Mouse (Mus musculus) hindbrain, embryonic 14.5 days (tissue): ENCODE results near the gene Tmem170b. TPM values are rescaled to one million over a fixed set of nuclear protein-coding genes. Genes with fewer than 3 reads are reported as not detected.
A peak's percentile ranks its signal among the peaks of the same experiment; 100 is the strongest.

ENCODE experiments used
- ATAC-seq: fragments of 200-750 bp; cut with Nextera tagmentation; 2 replicates; pipeline ENCODE4 v1.8.0; 2017; ENCODE audit warnings: moderate number of reproducible peaks, mild to moderate bottlenecking, moderate TSS enrichment, moderate library complexity; ENCODE audit not compliant: low FRiP score
- DNase-seq: peaks from one replicate; pipeline ENCODE4 v3.0.0-alpha.2; 2015; ENCODE audit warnings: low spot score
- H3K27ac ChIP-seq: fragments of 300-500 bp; sonication (generic); 2 replicates; pipeline ENCODE4 v1.5.1; 2014; ENCODE audit warnings: mild to moderate bottlenecking, moderate library complexity
- H3K27me3 ChIP-seq: fragments of 300-500 bp; sonication (generic); 2 replicates; pipeline ENCODE4 v1.6.1; 2014; ENCODE audit warnings: mild to moderate bottlenecking, low read length, mixed read lengths; ENCODE audit not compliant: control insufficient read depth, insufficient read depth
- H3K36me3 ChIP-seq: fragments of 300-500 bp; sonication (generic); replicated peaks from 2 replicates; pipeline ENCODE4 v1.6.1; 2014; ENCODE audit not compliant: control insufficient read depth, insufficient read depth
- H3K4me1 ChIP-seq: fragments of 300-500 bp; sonication (generic); replicated peaks from 2 replicates; pipeline ENCODE4 v1.6.1; 2014; ENCODE audit warnings: antibody characterized with exemption, low read length, mixed read lengths; ENCODE audit not compliant: control insufficient read depth, insufficient read depth
- H3K4me2 ChIP-seq: fragments of 300-500 bp; sonication (generic); replicated peaks from 2 replicates; pipeline ENCODE4 v1.6.1; 2014; ENCODE audit warnings: mild to moderate bottlenecking, moderate library complexity
- H3K4me3 ChIP-seq: fragments of 300-500 bp; sonication (generic); replicated peaks from 2 replicates; pipeline ENCODE4 v1.5.1; 2014; ENCODE audit warnings: mild to moderate bottlenecking, low read length
- H3K9ac ChIP-seq: fragments of 300-500 bp; sonication (generic); 2 replicates; pipeline ENCODE4 v1.6.1; 2014
- H3K9me3 ChIP-seq: fragments of 300-500 bp; sonication (generic); 2 replicates; pipeline ENCODE4 v1.6.1; 2016; ENCODE audit warnings: low read length; ENCODE audit not compliant: control insufficient read depth
- WGBS: fragments of 180-500 bp; shearing (Covaris S2); extraction: QIAGEN DNeasy Blood & Tissue Kit; methylation state at CpG from one replicate; pipeline ENCODE4 v1.1.7; 2014; 5-methylcytosine and 5-hydroxymethylcytosine counted together
- polyA plus RNA-seq: library from polyadenylated mRNA; unstranded; fragments of >200 nt; fragmentation: Nextera tagmentation; extraction: Ambion mirVana; gene quantifications from 2 replicates; pipeline ENCODE4 v1.2.1, GENCODE M21; 2014

Gene Tmem170b
- polyA plus RNA-seq, 1 experiment from 2014 or later = 62.4 TPM

- 0 out of 2 replicates have a peak, but pooled peaks cover 11% of the 10 kb centered on the region for H3K9me3 ChIP-seq
- DNase-seq = no peak
- H3K36me3 ChIP-seq = no peaks in the 10 kb centered on the region
- H3K4me2 ChIP-seq = no peak overlapping the region
- 93% methylated on average over 4 of the region's 4 CpGs for WGBS
- no peaks in the 10 kb centered on the region for H3K27me3 ChIP-seq
- no peak overlapping the region for H3K9ac ChIP-seq
- no peak overlapping the region for H3K27ac ChIP-seq
- H3K4me1 ChIP-seq = no peaks in the 10 kb centered on the region
- no peak overlapping the region for H3K4me3 ChIP-seq
- no peak for ATAC-seq
Observed at GRCm38 (mm10) chr13:41581058-41581457, 24.6 kb upstream of the Tmem170b start.

GRCm38 (mm10) chr13:41583666-41584357 lies 21.9 kb upstream of the Tmem170b start:
- Histone ChIP-seq H3K9ac (no peak overlapping the region), H3K4me1 (no peaks in the 10 kb centered on the region), H3K36me3 (no peaks in the 10 kb centered on the region), H3K27ac (no peak overlapping the region), H3K9me3 (no peaks in the 10 kb centered on the region), H3K4me2 (no peak overlapping the region), H3K4me3 (no peak overlapping the region), H3K27me3 (no peaks in the 10 kb centered on the region)
- ATAC-seq (no peak), DNase-seq (no peak)
- WGBS = 93% methylated on average over 7 of the region's 7 CpGs

- no peak for ATAC-seq
- Histone ChIP-seq H3K27ac (no peak overlapping the region), H3K4me2 (no peak overlapping the region), H3K9me3 (no peaks in the 10 kb centered on the region), H3K4me1 (no peaks in the 10 kb centered on the region), H3K36me3 (no peaks in the 10 kb centered on the region), H3K9ac (no peak overlapping the region), H3K27me3 (no peaks in the 10 kb centered on the region), H3K4me3 (no peak overlapping the region)
- no peak for DNase-seq
- WGBS = 92% methylated on average over 3 of the region's 3 CpGs
Observed at GRCm38 (mm10) chr13:41584358-41584680, 21.4 kb upstream of the Tmem170b start.

- H3K27me3 ChIP-seq = no peaks in the 10 kb centered on the region
- H3K9me3 ChIP-seq = no peaks in the 10 kb centered on the region
- no peak overlapping the region for H3K4me3 ChIP-seq
- no peaks in the 10 kb centered on the region for H3K36me3 ChIP-seq
- H3K4me2 ChIP-seq = no peak overlapping the region
- no peak overlapping the region for H3K27ac ChIP-seq
- DNase-seq (no peak), ATAC-seq (no peak)
- no peak overlapping the region for H3K9ac ChIP-seq
- H3K4me1 ChIP-seq = no peaks in the 10 kb centered on the region
- WGBS = 87% methylated on average over 4 of the region's 4 CpGs
Observed at GRCm38 (mm10) chr13:41584896-41585295, 20.8 kb upstream of the Tmem170b start.

GRCm38 (mm10) chr13:41596678-41597077 lies 9.0 kb upstream of the Tmem170b start:
- Histone ChIP-seq H3K9ac (no peak overlapping the region), H3K27me3 (no peaks in the 10 kb centered on the region), H3K9me3 (no peaks in the 10 kb centered on the region), H3K4me1 (no peaks in the 10 kb centered on the region), H3K4me3 (no peak overlapping the region), H3K4me2 (no peak overlapping the region), H3K36me3 (no peaks in the 10 kb centered on the region), H3K27ac (no peak overlapping the region)
- DNase-seq (no peak), ATAC-seq (no peak)
- WGBS = 68% methylated on average over 2 of the region's 2 CpGs

GRCm38 (mm10) chr13:41599977-41600376 lies 5.7 kb upstream of the Tmem170b start:
- no peak overlapping the region for H3K4me3 ChIP-seq
- DNase-seq = no peak
- H3K27me3 ChIP-seq = no peaks in the 10 kb centered on the region
- WGBS = 82% methylated on average over 4 of the region's 4 CpGs
- no peak for ATAC-seq
- H3K9ac ChIP-seq = no peak overlapping the region
- no peaks in the 10 kb centered on the region for H3K9me3 ChIP-seq
- H3K27ac ChIP-seq = no peak overlapping the region
- H3K36me3 ChIP-seq = no peaks in the 10 kb centered on the region
- no peak overlapping the region for H3K4me2 ChIP-seq
- peaks cover 4% of the 10 kb centered on the region; the same call in 1 of the 2 replicates for H3K4me1 ChIP-seq

- ATAC-seq = no peak
- Histone ChIP-seq H3K9me3 (no peaks in the 10 kb centered on the region), H3K27ac (no peak overlapping the region), H3K4me3 (no peak overlapping the region), H3K9ac (no peak overlapping the region), H3K27me3 (no peaks in the 10 kb centered on the region), H3K4me1 (peaks cover 4% of the 10 kb centered on the region; the same call in 1 of the 2 replicates), H3K4me2 (no peak overlapping the region), H3K36me3 (no peaks in the 10 kb centered on the region)
- no peak for DNase-seq
- 86% methylated on average over 3 of the region's 3 CpGs for WGBS
Observed at GRCm38 (mm10) chr13:41601056-41601455, 4.7 kb upstream of the Tmem170b start.

GRCm38 (mm10) chr13:41603921-41604466 lies 1.7 kb upstream of the Tmem170b start:
- no peak overlapping the region for H3K9ac ChIP-seq
- H3K36me3 ChIP-seq = no peaks in the 10 kb centered on the region
- no peak for ATAC-seq
- H3K4me2 ChIP-seq = no peak overlapping the region
- H3K4me3 ChIP-seq = no peak overlapping the region
- no peak overlapping the region for H3K27ac ChIP-seq
- H3K27me3 ChIP-seq = no peaks in the 10 kb centered on the region
- WGBS = 88% methylated on average over 5 of the region's 5 CpGs
- DNase-seq = no peak
- H3K9me3 ChIP-seq = no peaks in the 10 kb centered on the region
- H3K4me1 ChIP-seq = peaks cover 27% of the 10 kb centered on the region

- Histone ChIP-seq H3K9ac (peak overlapping the region; percentile 99), H3K4me3 (peak overlapping the region; percentile 97), H3K4me1 (peaks cover 34% of the 10 kb centered on the region), H3K9me3 (no peaks in the 10 kb centered on the region), H3K27ac (peak overlapping the region; percentile 93), H3K4me2 (peak overlapping the region; percentile 67), H3K27me3 (no peaks in the 10 kb centered on the region), H3K36me3 (no peaks in the 10 kb centered on the region)
- DNase-seq (peak; percentile 30), ATAC-seq (peak; percentile 50)
- WGBS = 2% methylated on average over 63 of the region's 67 CpGs
Observed at GRCm38 (mm10) chr13:41606081-41607000, 634 bp downstream of the Tmem170b start.
